Mouse (Mus musculus) midbrain, embryonic 12.5 days (tissue): ENCODE measurements at regions not wholly inside any gene's neighbourhood (a gene's known extent, or its start where the extent isn't known, plus 50 kb on each side); places are given as distances from the start of the nearest gene placed in this dataset.

Experiments
- ATAC-seq: fragments of 200-750 bp; cut with Nextera tagmentation; 2 replicates; pipeline ENCODE4 v1.8.0; 2017; ENCODE audit warnings: low read depth, moderate TSS enrichment, moderate library complexity; ENCODE audit not compliant: low FRiP score
- H3K27ac ChIP-seq: fragments of 300-500 bp; sonication (generic); replicated peaks from 2 replicates; pipeline ENCODE4 v1.5.1; 2016; ENCODE audit warnings: mild to moderate bottlenecking
- H3K27me3 ChIP-seq: fragments of 300-500 bp; sonication (generic); 2 replicates; pipeline ENCODE4 v1.6.1; 2016; ENCODE audit warnings: mild to moderate bottlenecking
- H3K36me3 ChIP-seq: fragments of 300-500 bp; sonication (generic); 2 replicates; pipeline ENCODE4 v1.6.1; 2016
- H3K4me1 ChIP-seq: fragments of 300-500 bp; sonication (generic); 2 replicates; pipeline ENCODE4 v1.6.1; 2016
- H3K4me2 ChIP-seq: fragments of 300-500 bp; sonication (generic); replicated peaks from 2 replicates; pipeline ENCODE4 v1.6.1; 2016; ENCODE audit warnings: mild to moderate bottlenecking, moderate library complexity
- H3K4me3 ChIP-seq: fragments of 300-500 bp; sonication (generic); 2 replicates; pipeline ENCODE4 v1.5.1; 2016; ENCODE audit warnings: mild to moderate bottlenecking
- H3K9ac ChIP-seq: fragments of 300-500 bp; sonication (generic); replicated peaks from 2 replicates; pipeline ENCODE4 v1.6.1; 2016; ENCODE audit warnings: mild to moderate bottlenecking, moderate library complexity
- H3K9me3 ChIP-seq: fragments of 300-500 bp; sonication (generic); 2 replicates; pipeline ENCODE4 v1.6.1; 2016; ENCODE audit warnings: mild to moderate bottlenecking
- WGBS: fragments of 180-500 bp; shearing (Covaris S2); methylation state at CpG from one replicate; pipeline ENCODE4 v1.1.7; 2016; 5-methylcytosine and 5-hydroxymethylcytosine counted together

DNA sequence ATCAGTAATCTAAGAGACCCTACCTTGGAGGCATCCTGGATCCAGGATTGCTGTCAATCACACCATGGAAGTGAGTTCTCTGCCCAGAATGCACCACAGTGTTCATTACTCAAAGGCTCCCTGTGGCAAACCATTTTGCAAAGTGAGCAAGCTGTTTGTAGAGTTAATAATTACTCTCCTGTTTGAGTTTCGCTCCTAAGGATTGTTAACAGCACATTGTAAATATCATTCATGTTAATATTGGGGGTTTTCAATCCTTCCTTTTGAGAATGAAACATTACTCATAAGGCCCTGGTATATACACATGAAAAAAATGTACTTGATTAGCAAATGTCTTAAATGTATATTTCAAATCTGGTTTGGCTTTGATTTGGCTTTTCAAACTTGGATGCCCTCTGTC, 58.1 kb upstream of the Clstn2 start:
- H3K4me3 ChIP-seq: no peak overlapping the region
- WGBS: 84% methylated on average over 1 of the region's 1 CpGs
- no peak overlapping the region for H3K27ac ChIP-seq
- no peak for ATAC-seq
- H3K9ac ChIP-seq: no peak overlapping the region
- no peak overlapping the region for H3K4me2 ChIP-seq
- H3K4me1 ChIP-seq: no peaks in the 10 kb centered on the region
- H3K9me3 ChIP-seq: no peaks in the 10 kb centered on the region
- H3K36me3 ChIP-seq: no peaks in the 10 kb centered on the region
- H3K27me3 ChIP-seq: no peaks in the 10 kb centered on the region

DNA sequence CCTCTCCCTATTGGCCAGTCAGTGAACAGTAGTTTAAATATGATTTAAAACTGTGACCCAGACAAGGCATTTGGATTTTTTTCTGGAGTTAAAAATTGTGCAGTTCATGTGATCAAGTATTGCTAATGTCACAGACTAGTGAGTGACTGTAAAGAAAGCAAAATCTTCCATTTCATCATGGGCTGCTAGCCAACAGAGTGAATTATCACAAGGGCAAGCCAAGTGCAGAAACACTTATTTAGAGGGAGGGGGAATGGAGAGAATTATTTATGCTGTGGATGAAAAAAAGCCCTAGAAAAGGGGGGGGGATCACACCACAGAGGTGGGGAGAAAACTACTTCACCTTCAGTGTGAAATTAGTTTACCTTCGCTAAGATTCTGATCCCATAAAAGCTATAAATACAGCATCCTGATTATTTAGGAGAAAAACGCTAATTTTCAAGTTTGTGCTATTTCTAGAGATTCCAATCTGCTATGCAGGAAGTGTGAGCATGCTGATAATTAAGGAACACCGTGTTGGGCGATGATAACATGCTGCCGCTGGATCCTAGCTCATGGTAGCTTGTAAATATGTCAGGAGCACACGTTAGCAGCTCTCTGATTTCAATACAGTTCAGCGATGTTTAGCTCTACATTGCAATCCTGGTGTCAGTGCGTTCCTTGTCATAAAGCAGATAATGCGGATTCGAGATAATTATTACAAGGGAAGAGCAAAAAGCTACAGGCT, 62.2 kb upstream of the Clstn2 start:
- ATAC-seq: no peak
- Histone ChIP-seq H3K9ac (no peak overlapping the region), H3K27ac (no peak overlapping the region), H3K4me1 (no peaks in the 10 kb centered on the region), H3K4me2 (no peak overlapping the region), H3K36me3 (no peaks in the 10 kb centered on the region), H3K9me3 (no peaks in the 10 kb centered on the region), H3K27me3 (no peaks in the 10 kb centered on the region), H3K4me3 (no peak overlapping the region)
- WGBS: 87% methylated on average over 10 of the region's 10 CpGs

- H3K36me3 ChIP-seq: no peaks in the 10 kb centered on the region
- H3K9me3 ChIP-seq: no peaks in the 10 kb centered on the region
- no peak overlapping the region for H3K4me3 ChIP-seq
- no peak for ATAC-seq
- no peaks in the 10 kb centered on the region for H3K27me3 ChIP-seq
- H3K4me2 ChIP-seq: no peak overlapping the region
- no peaks in the 10 kb centered on the region for H3K4me1 ChIP-seq
- no peak overlapping the region for H3K9ac ChIP-seq
- H3K27ac ChIP-seq: no peak overlapping the region
- WGBS: 53% methylated on average over 6 of the region's 6 CpGs
Observed at GRCm38 (mm10) chr9:98123390-98123789, 90.4 kb upstream of the Clstn2 start.

GRCm38 (mm10) chr9:98129596-98129995, 96.6 kb upstream of the Clstn2 start:
- ATAC-seq: no peak

DNA sequence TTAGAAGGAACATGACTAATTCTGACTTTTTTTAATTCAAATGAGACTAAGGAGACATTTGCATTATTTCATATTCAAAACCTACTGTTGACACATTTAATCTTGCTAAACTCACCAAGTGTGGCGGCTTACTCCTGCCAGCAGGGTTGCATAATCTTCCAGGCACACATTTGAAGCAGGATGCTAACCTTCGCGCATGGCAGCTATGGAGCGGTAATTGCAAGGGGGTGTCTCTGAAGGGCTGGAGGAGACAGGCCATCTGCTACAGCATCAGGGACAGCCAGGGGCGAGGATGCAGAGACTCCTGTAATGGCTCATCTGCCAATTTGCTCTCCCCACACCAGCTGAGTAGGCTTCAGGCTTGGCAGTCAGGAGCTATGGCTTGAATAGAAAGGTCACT, 97.9 kb upstream of the Clstn2 start:
- no peak overlapping the region for H3K9ac ChIP-seq
- no peak overlapping the region for H3K4me3 ChIP-seq
- H3K4me2 ChIP-seq: no peak overlapping the region
- no peaks in the 10 kb centered on the region for H3K9me3 ChIP-seq
- no peaks in the 10 kb centered on the region for H3K27me3 ChIP-seq
- no peak for ATAC-seq
- no peaks in the 10 kb centered on the region for H3K4me1 ChIP-seq
- H3K36me3 ChIP-seq: no peaks in the 10 kb centered on the region
- 79% methylated on average over 5 of the region's 5 CpGs for WGBS
- H3K27ac ChIP-seq: no peak overlapping the region

More at GRCm38 (mm10) chr9:98129596-98129995, 96.6 kb upstream of the Clstn2 start:
- Histone ChIP-seq H3K27me3 (no peaks in the 10 kb centered on the region), H3K36me3 (no peaks in the 10 kb centered on the region), H3K9ac (no peak overlapping the region), H3K27ac (no peak overlapping the region), H3K4me1 (no peaks in the 10 kb centered on the region), H3K4me2 (no peak overlapping the region), H3K4me3 (no peak overlapping the region), H3K9me3 (no peaks in the 10 kb centered on the region)
- 85% methylated on average over 4 of the region's 4 CpGs for WGBS

- no peak for ATAC-seq
- Histone ChIP-seq H3K9me3 (no peaks in the 10 kb centered on the region), H3K36me3 (no peaks in the 10 kb centered on the region), H3K4me1 (no peaks in the 10 kb centered on the region), H3K27me3 (no peaks in the 10 kb centered on the region), H3K4me2 (no peak overlapping the region), H3K27ac (no peak overlapping the region), H3K4me3 (no peak overlapping the region), H3K9ac (no peak overlapping the region)
Observed at GRCm38 (mm10) chr9:98140546-98140945, 107.6 kb upstream of the Clstn2 start.

DNA sequence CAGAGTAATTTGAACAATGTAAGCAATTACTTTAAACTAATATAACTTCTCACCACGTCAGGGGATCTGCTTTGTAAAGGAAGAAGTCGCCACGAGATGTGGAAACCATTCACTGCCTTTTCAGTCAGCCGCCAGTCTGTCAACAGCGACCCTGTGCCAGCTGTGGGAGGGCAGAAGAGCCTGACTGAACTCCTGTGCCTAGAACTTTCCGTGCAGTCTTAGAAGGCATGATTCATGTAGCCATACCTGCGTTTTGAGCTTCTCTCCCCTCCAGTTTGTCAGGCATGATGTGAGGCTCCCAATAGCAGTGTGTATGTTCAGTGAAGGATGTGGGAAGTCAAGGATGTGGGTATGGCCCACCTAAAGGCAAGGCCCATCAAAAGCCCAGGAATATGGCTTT, 109.1 kb upstream of the Clstn2 start:
- Histone ChIP-seq H3K4me3 (no peak overlapping the region), H3K9me3 (no peaks in the 10 kb centered on the region), H3K27ac (no peak overlapping the region), H3K4me2 (no peak overlapping the region), H3K9ac (no peak overlapping the region), H3K4me1 (no peaks in the 10 kb centered on the region), H3K36me3 (no peaks in the 10 kb centered on the region), H3K27me3 (no peaks in the 10 kb centered on the region)
- 77% methylated on average over 7 of the region's 7 CpGs for WGBS
- ATAC-seq: no peak

- no peaks in the 10 kb centered on the region for H3K27me3 ChIP-seq
- no peaks in the 10 kb centered on the region for H3K9me3 ChIP-seq
- H3K4me3 ChIP-seq: no peak overlapping the region
- H3K9ac ChIP-seq: no peak overlapping the region
- 89% methylated on average over 5 of the region's 5 CpGs for WGBS
- no peaks in the 10 kb centered on the region for H3K4me1 ChIP-seq
- H3K4me2 ChIP-seq: no peak overlapping the region
- H3K27ac ChIP-seq: no peak overlapping the region
- H3K36me3 ChIP-seq: no peaks in the 10 kb centered on the region
- ATAC-seq: no peak
Observed at GRCm38 (mm10) chr9:98146901-98147300, 113.9 kb upstream of the Clstn2 start.

GRCm38 (mm10) chr9:98158421-98158820, 125.4 kb upstream of the Clstn2 start:
- Histone ChIP-seq H3K36me3 (no peaks in the 10 kb centered on the region), H3K9ac (no peak overlapping the region), H3K4me3 (no peak overlapping the region), H3K9me3 (no peaks in the 10 kb centered on the region), H3K27me3 (no peaks in the 10 kb centered on the region), H3K4me1 (no peaks in the 10 kb centered on the region), H3K4me2 (no peak overlapping the region), H3K27ac (no peak overlapping the region)
- 93% methylated on average over 2 of the region's 2 CpGs for WGBS
- no peak for ATAC-seq

GRCm38 (mm10) chr9:98164489-98164888, 122.7 kb upstream of the Nmnat3 start:
- ATAC-seq: no peak
- H3K36me3 ChIP-seq: no peaks in the 10 kb centered on the region
- 8% methylated on average over 5 of the region's 5 CpGs for WGBS
- H3K9ac ChIP-seq: no peak overlapping the region
- no peak overlapping the region for H3K27ac ChIP-seq
- no peak overlapping the region for H3K4me3 ChIP-seq
- H3K4me2 ChIP-seq: no peak overlapping the region
- H3K9me3 ChIP-seq: no peaks in the 10 kb centered on the region
- H3K27me3 ChIP-seq: no peaks in the 10 kb centered on the region
- peaks cover 5% of the 10 kb centered on the region for H3K4me1 ChIP-seq

DNA sequence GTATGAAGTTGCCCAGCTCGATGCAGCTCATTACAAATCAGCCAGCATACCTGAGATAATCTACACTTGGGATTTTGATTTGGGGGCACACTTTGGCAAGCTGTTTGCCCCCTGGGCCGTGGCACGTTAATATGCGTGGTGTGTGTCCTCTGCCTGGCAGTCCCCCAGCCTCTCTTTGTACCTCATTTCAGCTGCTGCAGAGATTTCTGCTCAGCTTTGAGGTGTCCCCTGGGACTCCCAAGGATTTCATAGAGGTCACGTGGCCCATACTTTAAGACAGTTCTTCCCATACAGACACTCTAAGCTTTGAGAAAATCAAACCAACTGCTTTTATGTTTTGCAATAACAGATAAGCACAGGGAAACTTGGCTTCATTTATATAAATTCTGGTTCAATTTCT, 113.2 kb upstream of the Nmnat3 start:
- Histone ChIP-seq H3K9ac (no peak overlapping the region), H3K36me3 (no peaks in the 10 kb centered on the region), H3K27me3 (no peaks in the 10 kb centered on the region), H3K9me3 (no peaks in the 10 kb centered on the region), H3K27ac (no peak overlapping the region), H3K4me2 (no peak overlapping the region), H3K4me3 (no peak overlapping the region), H3K4me1 (peaks cover 3% of the 10 kb centered on the region; the same call in 1 of the 2 replicates)
- ATAC-seq: no peak
- WGBS: 76% methylated on average over 5 of the region's 5 CpGs

DNA sequence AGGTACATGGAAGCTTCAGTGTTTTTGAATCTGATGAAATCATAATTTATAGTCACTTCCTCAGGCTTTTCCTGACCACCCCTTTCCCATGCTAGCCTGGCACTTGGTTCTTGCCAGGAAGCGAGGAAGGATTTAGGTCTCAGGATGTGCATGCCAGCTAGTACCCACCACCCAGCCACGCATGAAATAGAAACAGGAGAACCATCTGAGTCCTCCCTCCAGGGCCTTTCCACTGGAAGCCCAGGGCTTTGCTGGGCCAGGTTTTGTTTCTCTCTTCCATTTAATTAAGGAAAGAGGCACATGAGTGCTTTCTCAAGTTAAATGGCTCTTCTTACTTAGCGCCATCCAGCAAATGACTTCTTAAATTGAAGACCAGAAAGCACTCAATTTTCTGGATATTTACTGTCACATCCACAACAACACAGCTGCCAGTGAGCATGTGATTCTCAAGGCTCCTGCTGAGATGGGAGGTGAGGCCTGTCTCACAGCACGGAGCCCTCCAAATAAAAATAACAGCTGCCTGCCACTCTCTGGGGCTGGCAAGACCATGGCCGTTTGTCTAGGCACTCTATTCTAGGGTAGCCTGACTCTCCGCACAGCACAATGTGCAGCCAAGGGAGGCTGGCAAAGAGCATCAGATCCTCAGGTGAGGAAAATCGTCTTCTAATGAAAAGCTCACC, 110.4 kb upstream of the Nmnat3 start:
- Histone ChIP-seq H3K9ac (no peak overlapping the region), H3K4me2 (no peak overlapping the region), H3K36me3 (no peaks in the 10 kb centered on the region), H3K9me3 (no peaks in the 10 kb centered on the region), H3K4me1 (peaks cover 3% of the 10 kb centered on the region; the same call in 1 of the 2 replicates), H3K27ac (no peak overlapping the region), H3K4me3 (no peak overlapping the region), H3K27me3 (no peaks in the 10 kb centered on the region)
- 69% methylated on average over 7 of the region's 7 CpGs for WGBS
- no peak for ATAC-seq
